Mouse (Mus musculus) CH12.LX (cell line): ENCODE measurements around the gene Zfp867. TPM values are rescaled to one million over a fixed set of nuclear protein-coding genes. Genes with fewer than 3 reads are reported as not detected.

Source experiments
- DNase-seq: peaks from one replicate; pipeline ENCODE4 v3.0.0-alpha.2; 2013; ENCODE audit errors: extremely low read depth
- H3K27ac ChIP-seq: 2 replicates; pipeline ENCODE4 v1.5.1; 2012; ENCODE audit warnings: low read depth, mild to moderate bottlenecking, control low read depth, moderate library complexity; ENCODE audit not compliant: insufficient read depth
- H3K27me3 ChIP-seq: replicated peaks from 2 replicates; pipeline ENCODE3; 2012; ENCODE audit warnings: inconsistent platforms
- H3K36me3 ChIP-seq, 2 experiments: replicated peaks in 1 of 2; 2 replicates each; pipeline versions ENCODE3 to v1.6.1; 2012; ENCODE audit warnings: inconsistent platforms in 1 of 2, low read length in 1 of 2, mild to moderate bottlenecking in 1 of 2, mixed read lengths in 1 of 2, moderate library complexity in 1 of 2; ENCODE audit not compliant: control insufficient read depth in 1 of 2, insufficient read depth in 1 of 2
- H3K4me1 ChIP-seq, 2 experiments: 2 replicates each; pipeline ENCODE4 v1.6.1; 2012; ENCODE audit warnings: inconsistent platforms in 1 of 2, moderate library complexity in 1 of 2; ENCODE audit not compliant: insufficient read depth in 2 of 2, control insufficient read depth in 1 of 2
- H3K4me2 ChIP-seq: 2 replicates; pipeline ENCODE4 v1.6.1; 2012; ENCODE audit warnings: low read depth, mild to moderate bottlenecking, control low read depth; ENCODE audit not compliant: poor library complexity, insufficient read depth, severe bottlenecking
- H3K4me3 ChIP-seq, 3 experiments: fragments of 150-350 bp in 1 of 3; sonication (generic) in 1 of 3; replicated peaks in 1 of 3; 2 replicates each; pipeline versions ENCODE3 to v1.5.1; 2011 to 2012; ENCODE audit warnings: low read depth in 2 of 3, low read length in 2 of 3, mild to moderate bottlenecking in 2 of 3, moderate library complexity in 2 of 3, control low read depth in 1 of 3, improper control_type of control experiment in 1 of 3, inconsistent platforms in 1 of 3, mixed read lengths in 1 of 3; ENCODE audit not compliant: poor library complexity in 1 of 3
- H3K79me2 ChIP-seq: replicated peaks from 2 replicates; pipeline ENCODE4 v1.6.1; 2012; ENCODE audit warnings: mild to moderate bottlenecking, moderate library complexity; ENCODE audit not compliant: control insufficient read depth, poor library complexity, insufficient read depth, severe bottlenecking; ENCODE audit errors: extremely low read depth
- H3K9ac ChIP-seq: 2 replicates; pipeline ENCODE4 v1.6.1; 2012; ENCODE audit warnings: low read depth, mild to moderate bottlenecking, control low read depth, moderate library complexity; ENCODE audit not compliant: insufficient read depth
- H3K9me3 ChIP-seq: replicated peaks from 2 replicates; pipeline ENCODE3; 2012; ENCODE audit warnings: low read length, inconsistent platforms, mixed read lengths
- E2F4 ChIP-seq: IDR thresholded peaks from 2 replicates; pipeline ENCODE4 v1.6.1; 2011; ENCODE audit warnings: low read depth, low read length, improper control_type of control experiment; ENCODE audit not compliant: insufficient replicate concordance
- GABPA ChIP-seq: IDR thresholded peaks from 2 replicates; pipeline ENCODE4 v1.6.1; 2012; ENCODE audit warnings: low read depth, low read length, improper control_type of control experiment, inconsistent platforms; ENCODE audit not compliant: insufficient replicate concordance
- IRF4 ChIP-seq: IDR thresholded peaks from 2 replicates; pipeline ENCODE4 v1.6.1; 2014; ENCODE audit warnings: low read depth, mild to moderate bottlenecking, inconsistent platforms, low read length, improper control_type of control experiment
- JUN ChIP-seq: IDR thresholded peaks from 2 replicates; pipeline ENCODE4 v1.6.1; 2011; ENCODE audit warnings: low read depth, mild to moderate bottlenecking, low read length, improper control_type of control experiment, moderate library complexity; ENCODE audit not compliant: insufficient read depth
- JUND ChIP-seq: conservative IDR thresholded peaks from 2 replicates; pipeline ENCODE4 v1.6.1; 2011; ENCODE audit warnings: low read depth, low read length, improper control_type of control experiment
- MAFK ChIP-seq: IDR thresholded peaks from 2 replicates; pipeline ENCODE4 v1.6.1; 2011; ENCODE audit warnings: low read length, improper control_type of control experiment; ENCODE audit not compliant: insufficient replicate concordance
- MAX ChIP-seq: IDR thresholded peaks from 2 replicates; pipeline ENCODE4 v1.6.1; 2011; ENCODE audit warnings: low read length, improper control_type of control experiment
- MXI1 ChIP-seq: IDR thresholded peaks from 2 replicates; pipeline ENCODE4 v1.6.1; 2011; ENCODE audit warnings: mild to moderate bottlenecking, low read depth, low read length, improper control_type of control experiment
- MYC ChIP-seq: IDR thresholded peaks from 2 replicates; pipeline ENCODE4 v1.6.1; 2011; ENCODE audit warnings: low read depth, mild to moderate bottlenecking, improper control_type of control experiment, low read length
- NELFE ChIP-seq: IDR thresholded peaks from 2 replicates; pipeline ENCODE4 v1.6.1; 2011; ENCODE audit warnings: low read depth, low read length, improper control_type of control experiment
- POLR2AphosphoS2 ChIP-seq: IDR thresholded peaks from 2 replicates; pipeline ENCODE4 v1.6.1; 2011; ENCODE audit warnings: low read depth, low read length, improper control_type of control experiment
- RCOR1 ChIP-seq: conservative IDR thresholded peaks from 2 replicates; pipeline ENCODE4 v1.6.1; 2012; ENCODE audit warnings: low read depth, mild to moderate bottlenecking, inconsistent platforms, low read length, improper control_type of control experiment
- SMC3 ChIP-seq: IDR thresholded peaks from 2 replicates; pipeline ENCODE4 v1.6.1; 2011; ENCODE audit warnings: low read depth, low read length, improper control_type of control experiment
- TCF12 ChIP-seq: IDR thresholded peaks from 2 replicates; pipeline ENCODE4 v1.6.1; 2014; ENCODE audit warnings: low read depth, mild to moderate bottlenecking, inconsistent platforms, low read length, improper control_type of control experiment
- UBTF ChIP-seq: IDR thresholded peaks from 2 replicates; pipeline ENCODE4 v1.6.1; 2012; ENCODE audit warnings: low read depth, mild to moderate bottlenecking, inconsistent platforms, low read length, improper control_type of control experiment, moderate library complexity
- ZC3H11A ChIP-seq: IDR thresholded peaks from 2 replicates; pipeline ENCODE4 v1.6.1; 2012; ENCODE audit warnings: low read depth, mild to moderate bottlenecking, inconsistent platforms, low read length, improper control_type of control experiment
- ZKSCAN1 ChIP-seq: IDR thresholded peaks from 2 replicates; pipeline ENCODE4 v1.6.1; 2012; ENCODE audit warnings: low read depth, inconsistent platforms, low read length, improper control_type of control experiment, borderline replicate concordance
- ZNF384 ChIP-seq: IDR thresholded peaks from 2 replicates; pipeline ENCODE4 v1.6.1; 2012; ENCODE audit warnings: low read depth, low read length, improper control_type of control experiment, inconsistent platforms
- dilution Hi-C: fragments of 300-500 bp; cut with MboI; formaldehyde crosslinking; loops from 2 replicates; pipeline ENCODE4 v1.14.3; 2020; ENCODE audit warnings: low sequenced_read_pairs; ENCODE audit not compliant: extremely low pct_unique_long_range_greater_than_20kb, extremely low pct_ligation_motif_present
- in situ Hi-C: fragments of 300-500 bp; cut with MboI; formaldehyde crosslinking; loops from 3 replicates; pipeline ENCODE4 v1.14.3; 2019; ENCODE audit warnings: low sequenced_read_pairs, low pct_ligation_motif_present, low pct_unique_long_range_greater_than_20kb, mixed read lengths
- polyA plus RNA-seq: library from polyadenylated mRNA; unstranded; fragments of >175 nt; gene quantifications from 2 replicates; pipeline ENCODE4 v1.2.1, GENCODE M21; 2012; ENCODE audit warnings: low read depth; ENCODE audit not compliant: insufficient read length
- total RNA-seq, 2 experiments: library from RNA; depleted of rRNA; stranded (reverse); fragments of 300-350 nt in 1 of 2; fragments of >200 nt in 1 of 2; gene quantifications; 2 replicates each; pipeline ENCODE4 v1.2.3; 2012 to 2014

Gene Zfp867
- total and polyA plus RNA-seq, 3 experiments, result 4.6 to 7.1 (median 4.9) TPM

DNA sequence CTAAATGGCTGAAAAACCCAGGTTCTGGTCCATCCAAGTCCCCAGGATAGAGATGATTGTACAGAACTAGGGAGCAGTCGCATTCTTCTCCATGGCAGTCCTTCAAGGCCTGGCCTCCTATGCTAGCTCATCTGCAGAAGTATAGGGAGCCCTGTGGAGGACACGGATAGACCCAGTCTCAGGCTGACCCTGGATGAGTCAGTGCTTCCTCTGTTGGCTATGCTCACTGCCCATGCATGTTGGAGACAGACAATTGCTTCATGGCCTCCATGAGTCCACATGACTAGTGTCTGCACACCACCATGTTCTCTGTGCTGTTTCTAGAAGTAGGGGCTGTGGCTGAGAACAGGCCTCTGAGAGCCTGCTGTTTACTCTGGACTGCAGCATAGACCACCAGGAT, 15.9 kb downstream of the Zfp867 start:
- no peak overlapping the region for H3K4me2 ChIP-seq

GRCm38 (mm10) chr11:59451086-59451485, 21.2 kb downstream of the Zfp867 start, which contains the start of gene Snap47:
Gene Snap47 (minus strand): TSS chr11:59451186.
- H3K27ac ChIP-seq, result peak within 1 kb of the TSS; percentile 29; the same call in 1 of the 2 replicates
- in situ Hi-C loops, result no loop called here

More for the DNA sequence above, 15.9 kb downstream of the Zfp867 start:
- no peaks in the 10 kb centered on the region for H3K27me3 ChIP-seq
- no peak overlapping the region for H3K27ac ChIP-seq
- DNase-seq, result no peak
- H3K9me3 ChIP-seq, result peaks cover under 1% of the 10 kb centered on the region
- dilution Hi-C loops, result no loop called here
- in situ Hi-C loops, result no loop called here
- TF ChIP-seq RCOR1 (no peak), E2F4 (no peak), ZKSCAN1 (no peak), JUND (no peak), ZC3H11A (no peak), IRF4 (no peak), GABPA (no peak), ZNF384 (no peak)
- peaks cover 5 to 9% of the 10 kb centered on the region in 2 experiments for H3K4me1 ChIP-seq
- H3K9ac ChIP-seq, result no peak overlapping the region
- H3K79me2 ChIP-seq, result no peaks in the 10 kb centered on the region
- no peak overlapping the region for H3K4me3 ChIP-seq
- H3K36me3 ChIP-seq, result peaks cover 48 to 88% of the 10 kb centered on the region in 2 experiments

DNA sequence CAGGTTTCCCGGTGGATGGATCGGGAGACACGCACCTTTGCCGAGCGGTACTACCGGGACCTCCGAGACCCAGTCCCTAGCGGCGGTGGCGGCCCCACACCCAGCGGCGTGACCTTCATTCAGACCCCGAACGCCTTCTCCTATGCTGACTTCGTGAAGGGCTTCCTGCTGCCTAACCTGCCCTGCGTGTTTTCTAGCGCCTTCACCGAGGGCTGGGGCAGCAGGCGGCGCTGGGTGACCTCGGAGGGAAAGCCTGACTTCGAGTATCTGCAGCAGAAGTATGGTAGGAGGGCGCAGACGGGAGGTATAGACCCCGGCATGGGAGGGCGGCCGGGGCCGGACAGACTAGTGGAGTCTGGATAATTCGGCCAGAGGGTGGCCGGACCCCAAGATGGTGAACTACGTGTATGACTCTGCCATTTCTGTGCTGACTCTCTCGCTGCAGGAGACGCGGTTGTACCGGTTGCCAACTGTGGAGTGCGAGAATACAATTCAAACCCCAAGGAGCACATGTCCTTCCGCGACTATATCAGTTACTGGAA, 22.0 kb downstream of the Zfp867 start:
- Histone ChIP-seq H3K4me1 (peaks cover 19 to 37% of the 10 kb centered on the region in 2 experiments), H3K27me3 (no peaks in the 10 kb centered on the region), H3K4me3 (peak overlapping the region; percentile 77 to 95 (median 84)), H3K4me2 (peak overlapping the region; percentile 64), H3K27ac (peak overlapping the region; percentile 29; the same call in 1 of the 2 replicates), H3K79me2 (no peaks in the 10 kb centered on the region; the same call in 1 of the 2 replicates), H3K9ac (peak overlapping the region; percentile 57), H3K36me3 (peaks cover 24 to 60% of the 10 kb centered on the region in 2 experiments), H3K9me3 (no peaks in the 10 kb centered on the region)
- dilution Hi-C loops (no loop called here), in situ Hi-C loops (no loop called here)
- TF ChIP-seq MXI1 (peak; percentile 13; the same call in 1 of the 2 replicates), MAFK (no peak), UBTF (0 out of 2 replicates have a peak, but pooled peaks have one; percentile 40)
- DNase-seq, result peak; percentile 29

More at GRCm38 (mm10) chr11:59451086-59451485, 21.2 kb downstream of the Zfp867 start, which contains the start of gene Snap47:
- Histone ChIP-seq H3K4me1 (peaks cover 19 to 37% of the 10 kb centered on the region in 2 experiments), H3K9ac (peak within 1 kb of the TSS; percentile 57), H3K27me3 (no peaks in the 10 kb centered on the region), H3K4me3 (peak within 1 kb of the TSS; percentile 77 to 95 (median 84)), H3K36me3 (peaks cover 31 to 61% of the 10 kb centered on the region in 2 experiments), H3K9me3 (no peaks in the 10 kb centered on the region), H3K79me2 (no peaks in the 10 kb centered on the region; the same call in 1 of the 2 replicates), H3K4me2 (peak within 1 kb of the TSS; percentile 64)
- DNase-seq, result no peak
- dilution Hi-C loops, result no loop called here
- TF ChIP-seq NELFE, result no peak
- TF ChIP-seq MYC, result no peak
- no peak for TF ChIP-seq MAFK
- no peak for TF ChIP-seq TCF12
- no peak for TF ChIP-seq POLR2AphosphoS2
- TF ChIP-seq SMC3, result no peak
- TF ChIP-seq MAX, result no peak
- TF ChIP-seq IRF4, result no peak
- no peak for TF ChIP-seq ZC3H11A
- TF ChIP-seq E2F4, result no peak
- TF ChIP-seq JUN, result no peak
